Mouse (Mus musculus) embryonic facial prominence, embryonic 11.5 days (tissue): ENCODE results near the gene Fam234a. TPM values are rescaled to one million over a fixed set of nuclear protein-coding genes. Genes with fewer than 3 reads are reported as not detected.

Source experiments
- ATAC-seq: fragments of 200-750 bp; cut with Nextera tagmentation; replicated peaks from 2 replicates; pipeline ENCODE4 v1.8.0; 2017; ENCODE audit warnings: low read depth; ENCODE audit not compliant: insufficient number of reproducible peaks, low FRiP score, low TSS enrichment
- DNase-seq: peaks from one replicate; pipeline ENCODE4 v3.0.0-alpha.2; 2015; ENCODE audit warnings: low spot score
- H3K27ac ChIP-seq: fragments of 300-500 bp; sonication (generic); replicated peaks from 2 replicates; pipeline ENCODE4 v1.5.1; 2014; ENCODE audit warnings: mild to moderate bottlenecking, low read depth, low read length, control low read depth
- H3K27me3 ChIP-seq: fragments of 300-500 bp; sonication (generic); 2 replicates; pipeline ENCODE4 v1.6.1; 2014; ENCODE audit warnings: mild to moderate bottlenecking, low read length, moderate library complexity, mixed read lengths; ENCODE audit not compliant: control insufficient read depth, insufficient read depth
- H3K36me3 ChIP-seq: fragments of 300-500 bp; sonication (generic); replicated peaks from 2 replicates; pipeline ENCODE4 v1.6.1; 2014; ENCODE audit warnings: low read depth, mild to moderate bottlenecking, low read length, moderate library complexity, mixed read lengths; ENCODE audit not compliant: control insufficient read depth, insufficient read depth
- H3K4me1 ChIP-seq: fragments of 300-500 bp; sonication (generic); 2 replicates; pipeline ENCODE4 v1.6.1; 2014; ENCODE audit warnings: low read length, mixed read lengths; ENCODE audit not compliant: control insufficient read depth, insufficient read depth
- H3K4me2 ChIP-seq: fragments of 300-500 bp; sonication (generic); 2 replicates; pipeline ENCODE4 v1.6.1; 2014; ENCODE audit warnings: low read depth, mild to moderate bottlenecking, control low read depth, low read length, moderate library complexity
- H3K4me3 ChIP-seq: fragments of 300-500 bp; sonication (generic); 2 replicates; pipeline ENCODE4 v1.5.1; 2014; ENCODE audit warnings: low read depth, low read length, control low read depth
- H3K9ac ChIP-seq: fragments of 300-500 bp; sonication (generic); replicated peaks from 2 replicates; pipeline ENCODE4 v1.6.1; 2014; ENCODE audit warnings: mild to moderate bottlenecking, control low read depth, low read length
- H3K9me3 ChIP-seq: fragments of 300-500 bp; sonication (generic); replicated peaks from 2 replicates; pipeline ENCODE4 v1.6.1; 2016; ENCODE audit warnings: mild to moderate bottlenecking, low read length, inconsistent platforms, mixed read lengths; ENCODE audit not compliant: control insufficient read depth
- WGBS: fragments of 180-500 bp; shearing (Covaris S2); extraction: QIAGEN DNeasy Blood & Tissue Kit; methylation state at CpG from one replicate; pipeline ENCODE4 v1.1.7; 2014; 5-methylcytosine and 5-hydroxymethylcytosine counted together
- polyA plus RNA-seq: library from polyadenylated mRNA; unstranded; fragments of >200 nt; fragmentation: Nextera tagmentation; extraction: Ambion mirVana; gene quantifications from 2 replicates; pipeline ENCODE4 v1.2.1, GENCODE M21; 2014

The Fam234a gene
- polyA plus RNA-seq, 1 experiment from 2014 or later, result 21.3 TPM

DNA sequence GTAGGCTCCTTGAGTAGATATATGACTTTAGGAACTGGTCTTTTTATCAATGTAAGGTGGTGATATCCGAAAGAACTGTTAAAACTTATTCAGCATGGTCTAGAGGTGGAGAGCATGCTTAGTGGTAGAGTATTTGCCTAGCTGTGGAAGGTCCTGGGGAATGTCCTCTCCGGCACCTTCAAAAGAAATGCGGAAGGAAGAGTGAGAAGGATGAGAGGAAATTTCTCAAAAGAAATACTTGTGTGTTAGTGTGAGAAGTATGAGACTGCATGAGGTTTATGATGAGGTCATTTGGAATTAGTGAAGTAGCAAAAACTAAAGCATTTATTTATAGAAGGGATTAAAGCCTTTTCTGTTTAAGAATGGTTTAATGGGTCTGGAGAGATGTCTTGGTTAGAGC, 18.3 kb upstream of the Fam234a start:
- H3K36me3 ChIP-seq, result peaks cover 19% of the 10 kb centered on the region
- no peak for DNase-seq

DNA sequence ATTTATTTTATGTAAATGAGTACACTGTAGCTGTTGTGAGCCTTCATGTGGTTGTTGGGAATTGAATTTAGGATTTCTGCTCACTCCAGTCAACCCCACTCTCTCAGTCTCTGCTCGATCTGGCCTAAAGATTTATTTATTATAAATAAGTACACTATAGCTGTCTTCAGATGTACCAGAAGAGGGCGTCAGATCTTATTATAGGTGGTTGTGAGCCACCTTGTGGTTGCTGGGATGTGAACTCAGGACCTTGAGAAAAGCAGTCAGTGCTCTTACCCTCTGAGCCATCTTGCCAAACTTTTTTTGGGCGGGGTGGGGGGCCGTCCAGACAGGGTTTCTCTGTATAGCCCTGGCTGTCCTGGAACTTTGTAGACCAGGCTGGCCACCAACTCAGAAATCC, 17.8 kb upstream of the Fam234a start:
- 84% methylated on average over 4 of the region's 4 CpGs for WGBS
- Histone ChIP-seq H3K9me3 (no peaks in the 10 kb centered on the region), H3K4me1 (no peaks in the 10 kb centered on the region), H3K4me3 (no peak overlapping the region), H3K27me3 (no peaks in the 10 kb centered on the region), H3K27ac (no peak overlapping the region), H3K36me3 (peaks cover 17% of the 10 kb centered on the region), H3K4me2 (no peak overlapping the region), H3K9ac (no peak overlapping the region)
- DNase-seq (no peak), ATAC-seq (no peak)

More for the DNA sequence above, 18.3 kb upstream of the Fam234a start:
- Histone ChIP-seq H3K4me1 (no peaks in the 10 kb centered on the region), H3K9ac (no peak overlapping the region), H3K27ac (no peak overlapping the region), H3K4me3 (no peak overlapping the region), H3K9me3 (no peaks in the 10 kb centered on the region), H3K4me2 (no peak overlapping the region), H3K27me3 (no peaks in the 10 kb centered on the region)
- 97% methylated on average over 3 of the region's 3 CpGs for WGBS
- no peak for ATAC-seq

GRCm38 (mm10) chr17:26255313-26255712, 11.3 kb upstream of the Fam234a start:
- H3K4me1 ChIP-seq, result no peaks in the 10 kb centered on the region
- no peaks in the 10 kb centered on the region for H3K27me3 ChIP-seq
- WGBS, result 94% methylated on average over 7 of the region's 7 CpGs
- DNase-seq, result no peak
- no peaks in the 10 kb centered on the region for H3K9me3 ChIP-seq
- H3K36me3 ChIP-seq, result peaks cover 5% of the 10 kb centered on the region
- no peak overlapping the region for H3K27ac ChIP-seq
- no peak for ATAC-seq
- no peak overlapping the region for H3K4me3 ChIP-seq
- H3K4me2 ChIP-seq, result no peak overlapping the region
- no peak overlapping the region for H3K9ac ChIP-seq

GRCm38 (mm10) chr17:26253399-26253798, 9.4 kb upstream of the Fam234a start:
- ATAC-seq (no peak), DNase-seq (no peak)
- Histone ChIP-seq H3K9me3 (no peaks in the 10 kb centered on the region), H3K4me3 (peak overlapping the region; percentile 93), H3K9ac (peak overlapping the region; percentile 99), H3K27me3 (no peaks in the 10 kb centered on the region), H3K4me2 (peak overlapping the region; percentile 62), H3K27ac (peak overlapping the region; percentile 98), H3K36me3 (no peaks in the 10 kb centered on the region; the same call in 1 of the 2 replicates), H3K4me1 (no peaks in the 10 kb centered on the region)
- under 1% methylated on average over 24 of the region's 24 CpGs for WGBS

DNA sequence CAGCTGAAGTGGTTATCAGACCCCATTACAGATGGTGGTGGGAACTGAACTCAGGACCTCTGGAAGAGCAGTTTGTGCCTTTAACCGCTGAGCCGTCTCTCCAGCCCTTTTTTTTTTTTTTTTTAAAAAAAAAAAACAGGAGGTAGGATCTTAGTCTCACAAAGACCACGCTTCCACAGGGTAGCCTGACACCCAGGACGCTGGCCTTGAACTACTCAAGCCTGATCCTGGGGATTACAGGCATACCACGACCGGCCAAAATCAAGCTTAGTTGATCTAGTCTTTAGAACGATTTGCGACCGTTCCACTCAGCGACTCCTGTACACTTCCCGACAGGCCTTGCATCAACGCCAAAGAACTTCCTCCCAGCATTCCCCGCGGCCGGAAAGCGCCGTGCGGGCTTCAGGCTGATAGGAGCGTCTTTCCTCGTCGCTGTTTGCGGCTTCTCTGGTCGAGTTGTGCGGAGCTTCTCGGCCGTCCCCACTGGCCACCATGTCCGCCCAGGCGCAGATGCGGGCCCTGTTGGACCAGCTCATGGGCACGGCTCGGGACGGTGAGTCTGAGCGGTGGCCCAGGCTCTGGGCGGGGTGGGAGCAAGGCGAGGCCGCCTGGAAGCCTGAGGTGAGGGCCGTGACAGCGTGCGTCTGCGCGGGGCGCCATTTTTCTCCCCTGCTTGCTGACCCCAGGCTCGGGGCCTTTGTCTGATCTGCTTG, 8.7 kb upstream of the Fam234a start, which contains the start of gene Luc7l:
Luc7l (plus strand) TSS at position 358 of the 713 bp plus-strand sequence.
- ATAC-seq, result peak; percentile 93
- H3K27me3 ChIP-seq, result no peaks in the 10 kb centered on the region
- WGBS, result under 1% methylated on average over 43 of the region's 43 CpGs

GRCm38 (mm10) chr17:26251886-26252538, 8.0 kb upstream of the Fam234a start:
- Histone ChIP-seq H3K36me3 (no peaks in the 10 kb centered on the region; the same call in 1 of the 2 replicates), H3K27ac (no peak overlapping the region), H3K4me1 (no peaks in the 10 kb centered on the region), H3K9ac (no peak overlapping the region; the same call in 1 of the 2 replicates), H3K4me3 (peak overlapping the region; percentile 93; the same call in 1 of the 2 replicates), H3K4me2 (no peak overlapping the region; the same call in 1 of the 2 replicates), H3K9me3 (no peaks in the 10 kb centered on the region), H3K27me3 (no peaks in the 10 kb centered on the region)
- 53% methylated on average over 4 of the region's 4 CpGs for WGBS
- DNase-seq (no peak), ATAC-seq (no peak)

More for the DNA sequence above, 8.7 kb upstream of the Fam234a start, which contains the start of gene Luc7l:
- no peaks in the 10 kb centered on the region for H3K9me3 ChIP-seq
- H3K4me1 ChIP-seq, result no peaks in the 10 kb centered on the region
- peak within 1 kb of the TSS; percentile 99 for H3K9ac ChIP-seq
- H3K27ac ChIP-seq, result peak within 1 kb of the TSS; percentile 98
- peak within 1 kb of the TSS; percentile 62 for H3K4me2 ChIP-seq
- H3K36me3 ChIP-seq, result no peaks in the 10 kb centered on the region; the same call in 1 of the 2 replicates
- H3K4me3 ChIP-seq, result peak within 1 kb of the TSS; percentile 93
- DNase-seq, result peak; percentile 97

GRCm38 (mm10) chr17:26243471-26244100, 456 bp downstream of the Fam234a start:
- peak; percentile 41 for DNase-seq
- peak; percentile 85 for ATAC-seq

More at GRCm38 (mm10) chr17:26243471-26244100, 456 bp downstream of the Fam234a start:
- peak overlapping the region; percentile 79 for H3K9ac ChIP-seq
- no peak overlapping the region; the same call in 1 of the 2 replicates for H3K27ac ChIP-seq
- under 1% methylated on average over 32 of the region's 32 CpGs for WGBS
- H3K4me3 ChIP-seq, result peak overlapping the region; percentile 70
- H3K36me3 ChIP-seq, result no peaks in the 10 kb centered on the region
- no peaks in the 10 kb centered on the region for H3K27me3 ChIP-seq
- peak overlapping the region; percentile 78 for H3K4me2 ChIP-seq
- H3K9me3 ChIP-seq, result no peaks in the 10 kb centered on the region
- H3K4me1 ChIP-seq, result no peaks in the 10 kb centered on the region; the same call in 1 of the 2 replicates
